Mouse (Mus musculus) heart, adult 2 months (tissue): ENCODE results near the gene Rab1a.

Experiments
- CTCF ChIP-seq: fragments of 200-600 bp; IDR thresholded peaks from 2 replicates; pipeline ENCODE4 v1.8.1; 2022; ENCODE audit warnings: antibody characterized with exemption, mild to moderate bottlenecking, moderate library complexity
- EP300 ChIP-seq: fragments of 200-500 bp; IDR thresholded peaks from 2 replicates; pipeline ENCODE4 v1.6.1; 2011; ENCODE audit warnings: low read depth, low read length, control low read depth; ENCODE audit not compliant: insufficient read depth
- POLR2A ChIP-seq: fragments of 200-500 bp; IDR thresholded peaks from 2 replicates; pipeline ENCODE4 v1.6.1; 2011; ENCODE audit warnings: mild to moderate bottlenecking, low read depth, low read length, control low read depth; ENCODE audit not compliant: insufficient read depth

DNA sequence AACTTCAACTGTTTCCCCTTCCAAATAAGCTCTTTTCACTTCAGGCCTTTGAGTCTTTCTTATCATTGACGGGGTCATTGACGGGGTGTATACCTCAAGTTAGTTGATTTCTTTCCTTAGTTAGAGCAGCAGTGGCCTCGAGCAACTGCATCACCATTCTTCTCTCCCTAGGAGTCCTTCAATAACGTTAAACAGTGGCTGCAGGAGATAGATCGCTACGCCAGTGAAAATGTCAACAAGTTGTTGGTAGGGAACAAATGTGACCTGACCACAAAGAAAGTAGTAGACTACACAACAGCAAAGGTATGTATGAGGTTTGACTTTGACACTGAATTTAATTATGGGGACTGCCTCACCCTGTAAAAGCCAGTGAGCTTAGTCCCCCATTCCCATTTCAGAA lies 23.0 kb downstream of the Rab1a start:
- TF ChIP-seq CTCF (no peak), POLR2A (no peak), EP300 (no peak)
